Mouse (Mus musculus) Patski (cell line): ENCODE results near the gene Slk. TPM values are rescaled to one million over a fixed set of nuclear protein-coding genes. Genes with fewer than 3 reads are reported as not detected.
A peak's percentile ranks its signal among the peaks of the same experiment; 100 is the strongest.
"Not testable (repeated sequence)": the region's sequence is repeated elsewhere in the genome, so short reads cannot be mapped to it uniquely, and the experiment has no call there.

Experiments used
- ATAC-seq: fragments of 100-300 bp; one replicate; pipeline ENCODE4 v1.8.0; 2021
- CTCF ChIA-PET: fragments of 350-600 bp; sonication (Branson Sonifier 250); formaldehyde crosslinking; loops from one replicate; lab custom pipeline; 2022; ENCODE audit warnings: inconsistent platforms; lab: Charles Lee
- POLR2A ChIA-PET: fragments of 350-600 bp; sonication (Branson Sonifier 250); formaldehyde crosslinking; loops from one replicate; lab custom pipeline; 2022; ENCODE audit warnings: antibody characterized with exemption, inconsistent platforms; lab: Charles Lee
- DNase-seq: peaks from one replicate; pipeline ENCODE4 v3.0.0-alpha.2; 2011; ENCODE audit warnings: low read depth, low spot score
- H3K27me3 ChIP-seq: fragments of 371-371 bp; one replicate; pipeline ENCODE4 v1.5.1; 2021
- CTCF ChIP-seq: fragments of 100-300 bp; IDR thresholded peaks from one replicate; pipeline ENCODE4 v1.5.1; 2021
- in situ Hi-C: fragments of 300-500 bp; cut with MboI; formaldehyde crosslinking; loops from 3 replicates; pipeline ENCODE4 v1.11.1; 2018; ENCODE audit warnings: low pct_unique_long_range_greater_than_20kb, mixed read lengths
- polyA plus RNA-seq: library from polyadenylated mRNA; unstranded; gene quantifications from one replicate; pipeline ENCODE4 v1.2.3, GENCODE M21; 2021

The Slk gene
- polyA plus RNA-seq, 1 experiment from 2014 or later: 50.5 TPM

DNA sequence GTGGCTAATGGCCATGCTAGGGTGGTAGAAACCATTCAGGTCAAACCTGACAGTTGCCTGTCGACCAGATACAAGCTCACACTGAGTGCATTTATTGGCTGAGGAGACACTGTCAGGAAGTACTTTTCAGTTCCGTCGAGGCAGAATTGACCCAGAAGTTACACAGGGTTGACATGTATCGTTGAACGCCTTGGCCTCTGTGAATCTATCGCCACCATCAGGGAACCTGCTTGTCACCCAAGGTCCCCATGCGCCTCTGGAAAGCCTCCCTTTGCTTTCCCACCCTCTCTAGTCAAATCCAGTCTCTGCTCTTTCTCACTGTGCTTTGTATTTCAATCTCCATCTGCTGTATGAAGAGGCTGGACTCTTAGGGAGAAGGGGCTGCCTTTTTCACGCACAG, 13.5 kb upstream of the Slk start:
- DNase-seq (no peak), ATAC-seq (no peak)
- in situ Hi-C loops: no loop called here
- no peak for TF ChIP-seq CTCF
- ChIA-PET CTCF (no interaction called here), POLR2A (no interaction called here)
- H3K27me3 ChIP-seq: peaks cover 3% of the 10 kb centered on the region

DNA sequence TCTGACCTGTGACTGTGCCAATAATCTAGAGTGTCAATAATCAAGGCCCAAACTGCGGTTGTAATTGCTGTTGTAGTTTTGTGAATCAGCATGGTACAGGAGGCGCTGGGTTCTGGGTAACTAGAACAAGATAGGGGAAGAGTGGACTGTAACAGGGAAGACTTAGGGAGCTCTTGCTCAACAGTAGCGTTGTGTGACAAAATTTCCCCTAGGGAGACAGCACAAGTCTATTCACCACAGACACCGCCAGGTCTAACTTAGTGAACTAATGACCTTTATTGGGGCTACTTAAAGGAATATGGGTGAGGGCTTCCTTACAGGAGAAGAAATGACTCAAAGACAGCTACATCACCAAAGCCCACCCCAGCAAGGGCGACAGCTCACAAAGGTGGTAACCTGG, 9.4 kb upstream of the Slk start:
- ChIA-PET POLR2A (no interaction called here), CTCF (no interaction called here)
- no peak for TF ChIP-seq CTCF

DNA sequence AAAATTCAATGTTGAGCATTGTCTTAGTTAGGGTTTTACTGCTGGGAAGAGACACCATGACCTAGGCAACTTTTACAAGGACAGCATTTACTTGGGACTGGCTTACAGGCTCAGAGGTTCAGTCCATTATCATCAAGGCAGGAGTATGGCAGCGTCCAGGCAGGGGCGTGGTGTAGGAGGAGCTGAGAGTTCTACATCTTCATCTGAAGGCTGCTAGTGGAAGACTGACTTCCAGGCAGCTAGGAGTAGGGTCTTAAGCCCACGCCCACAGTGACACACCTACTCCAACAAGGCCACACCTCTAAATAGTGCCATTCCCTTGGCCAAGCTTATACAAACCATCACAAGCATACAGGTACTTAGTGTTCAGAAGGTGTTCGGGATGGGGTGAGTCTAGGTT, 7.5 kb upstream of the Slk start:
- ATAC-seq, CTCF ChIA-PET, POLR2A ChIA-PET, in situ Hi-C loops, DNase-seq, H3K27me3 ChIP-seq: not testable (repeated sequence)

More for the DNA sequence above, 9.4 kb upstream of the Slk start:
- peaks cover 3% of the 10 kb centered on the region for H3K27me3 ChIP-seq
- ATAC-seq: no peak
- DNase-seq: no peak
- in situ Hi-C loops: no loop called here

DNA sequence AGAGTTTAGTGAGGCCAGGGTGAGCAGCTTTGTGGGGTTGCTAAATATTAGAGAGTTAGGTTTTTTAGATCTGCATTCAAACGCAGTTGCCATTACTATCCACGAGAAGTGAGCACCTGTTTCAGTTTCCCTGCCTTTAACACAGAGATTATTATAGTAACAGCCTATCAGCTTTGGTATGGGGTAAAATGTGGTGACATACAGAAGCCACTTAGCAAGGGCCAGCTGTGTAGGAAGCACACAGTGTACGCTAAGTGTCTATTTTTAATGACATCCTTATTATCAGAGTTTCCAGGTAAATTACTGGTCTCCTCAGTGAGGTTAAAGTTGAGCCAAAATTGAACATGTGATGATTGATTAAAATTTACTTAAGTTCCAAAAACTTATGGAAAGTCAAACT, 5.8 kb upstream of the Slk start:
- DNase-seq: no peak
- TF ChIP-seq CTCF: no peak
- in situ Hi-C loops: no loop called here
- no peaks in the 10 kb centered on the region for H3K27me3 ChIP-seq
- ChIA-PET CTCF (interaction anchor here (0.9 to 1.2 kb wide), 2 partner anchors 15 to 34 kb away, joined by 3 read pairs; no protein-coding TSS in a partner anchor), POLR2A (no interaction called here)
- ATAC-seq: no peak

DNA sequence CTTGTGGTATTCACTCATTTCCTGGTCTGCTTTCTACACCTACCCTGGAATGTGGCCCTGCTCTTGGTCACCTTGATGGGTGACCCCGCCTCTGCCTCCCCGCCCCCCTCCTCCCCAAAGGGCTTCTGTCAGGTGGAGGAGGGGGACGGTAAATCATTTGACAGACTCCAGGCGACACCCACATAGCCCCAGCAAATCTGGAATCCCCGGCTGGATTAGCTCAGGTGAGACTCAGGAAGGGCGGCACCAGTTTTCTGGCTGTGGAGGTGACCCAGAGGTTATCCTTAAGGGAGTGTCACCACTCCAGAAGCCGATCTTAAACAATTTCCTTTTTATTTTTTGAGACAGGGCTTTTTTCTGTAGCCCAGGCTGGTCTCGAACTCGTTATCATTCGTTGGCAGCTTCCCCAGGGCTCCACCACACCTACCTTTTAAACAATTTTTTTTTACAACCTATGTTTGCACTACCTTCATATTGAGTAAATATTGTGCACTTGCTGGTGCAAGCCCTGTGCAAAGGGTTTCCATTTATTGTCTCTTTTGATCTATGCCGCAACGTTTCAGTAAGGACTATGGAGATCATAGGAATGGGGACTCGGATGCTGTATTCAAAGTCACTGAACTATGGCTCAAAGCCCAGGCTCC, 775 bp upstream of the Slk start:
- no peak for TF ChIP-seq CTCF
- DNase-seq: no peak
- CTCF ChIA-PET: no interaction called here
- ATAC-seq: no peak
- no peaks in the 10 kb centered on the region for H3K27me3 ChIP-seq
- in situ Hi-C loops: loop anchor here (5.0 kb wide), 1 partner anchor 56 kb away; no protein-coding TSS in a partner anchor
- POLR2A ChIA-PET: no interaction called here

DNA sequence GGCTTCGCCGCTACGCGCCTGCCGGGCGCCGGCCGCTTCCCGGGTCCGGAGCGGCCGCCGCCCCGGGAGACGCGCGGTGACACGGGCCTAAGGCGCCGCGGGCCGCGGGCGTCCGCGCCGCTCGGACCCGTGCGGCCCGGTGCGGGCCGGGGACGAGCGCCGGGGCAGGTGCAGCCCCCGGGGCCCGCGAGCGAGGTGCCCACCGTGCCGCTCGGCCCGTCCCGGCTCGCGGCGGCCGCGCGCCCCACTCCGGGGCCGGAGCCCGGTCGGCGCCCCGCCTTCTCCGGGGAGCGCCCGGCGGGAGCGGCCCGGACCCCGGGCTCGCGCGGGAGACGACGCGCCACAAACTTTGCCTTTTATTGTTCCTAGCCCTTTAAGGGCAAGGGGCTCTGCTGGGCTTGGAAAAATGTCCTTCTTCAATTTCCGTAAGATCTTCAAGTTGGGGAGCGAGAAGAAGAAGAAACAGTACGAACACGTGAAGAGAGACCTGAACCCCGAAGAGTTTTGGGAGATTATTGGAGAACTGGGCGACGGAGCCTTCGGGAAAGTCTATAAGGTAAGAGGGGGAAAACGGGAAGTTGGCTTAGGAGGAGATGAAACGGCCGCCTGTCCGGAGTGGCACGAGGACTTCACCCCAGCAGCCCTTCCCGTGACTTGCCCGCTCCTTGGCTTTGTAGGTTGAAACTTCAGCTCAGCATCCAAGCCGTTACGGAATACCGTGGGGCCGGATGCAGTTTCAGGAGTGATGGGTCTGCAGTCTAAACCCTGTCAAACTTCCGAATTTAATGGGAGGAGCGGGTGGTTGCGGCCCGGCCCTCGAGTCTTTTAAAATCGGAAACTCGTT, 532 bp downstream of the Slk start:
- in situ Hi-C loops: loop anchor here (5.0 kb wide), 1 partner anchor 58 kb away; no protein-coding TSS in a partner anchor
- CTCF ChIA-PET: no interaction called here
- DNase-seq: no peak
- no peaks in the 10 kb centered on the region for H3K27me3 ChIP-seq
- peak; percentile 37 for ATAC-seq
- POLR2A ChIA-PET: interaction anchor here (1.4 kb wide), 1 partner anchor 8 kb away, joined by 6 read pairs; no protein-coding TSS in a partner anchor
- no peak for TF ChIP-seq CTCF

DNA sequence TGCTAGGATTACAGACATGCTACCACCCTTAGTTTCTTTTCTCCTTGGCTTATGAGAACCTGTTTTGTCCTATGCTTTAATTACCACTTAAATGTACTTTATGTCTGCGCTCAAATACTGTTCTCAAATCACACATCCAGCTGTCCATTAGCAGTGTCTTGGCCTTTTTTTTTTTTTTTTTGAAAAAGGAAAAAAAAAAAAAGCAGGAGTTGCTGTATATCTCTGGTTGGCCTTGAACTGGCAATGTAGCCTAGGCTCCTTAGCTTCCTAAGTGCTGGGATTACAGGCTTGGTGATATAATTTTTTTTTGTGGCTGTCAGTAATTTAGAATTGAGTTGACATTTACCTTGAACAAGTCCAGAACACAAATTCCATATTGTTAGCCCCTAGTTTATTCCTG, 6.3 kb downstream of the Slk start:
- POLR2A ChIA-PET: interaction anchor here (0.7 to 1.3 kb wide), 3 partner anchors 21 to 119 kb away, joined by 3 to 5 read pairs (median 4); no protein-coding TSS in a partner anchor
- DNase-seq (no peak), ATAC-seq (no peak)
- no peaks in the 10 kb centered on the region for H3K27me3 ChIP-seq
- CTCF ChIA-PET: interaction anchor here (1.2 to 2.0 kb wide), 2 partner anchors 9 to 46 kb away, joined by 3 to 5 read pairs; no protein-coding TSS in a partner anchor
- no peak for TF ChIP-seq CTCF
- in situ Hi-C loops: no loop called here

GRCm38 (mm10) chr19:47587009-47587408, 7.5 kb downstream of the Slk start:
- TF ChIP-seq CTCF: no peak
- DNase-seq (no peak), ATAC-seq (no peak)
- no peaks in the 10 kb centered on the region for H3K27me3 ChIP-seq
- in situ Hi-C loops: no loop called here
- CTCF ChIA-PET: interaction anchor here (1.2 kb wide), 1 partner anchor 16 kb away, joined by 4 read pairs; no protein-coding TSS in a partner anchor
- POLR2A ChIA-PET: interaction anchor here (0.6 kb wide), 1 partner anchor 265 kb away, joined by 3 read pairs; no protein-coding TSS in a partner anchor

GRCm38 (mm10) chr19:47608513-47608912, 29.0 kb downstream of the Slk start:
- in situ Hi-C loops: no loop called here
- no peak for ATAC-seq
- DNase-seq: no peak
- TF ChIP-seq CTCF: no peak
- ChIA-PET POLR2A (interaction anchor here (0.9 kb wide), 1 partner anchor 15 kb away, joined by 5 read pairs; no protein-coding TSS in a partner anchor), CTCF (interaction anchor here (0.7 to 3.0 kb wide), 7 partner anchors 9 to 46 kb away, joined by 3 to 7 read pairs (median 3); no protein-coding TSS in a partner anchor)
- no peaks in the 10 kb centered on the region for H3K27me3 ChIP-seq

GRCm38 (mm10) chr19:47613442-47613841, 34.0 kb downstream of the Slk start:
- POLR2A ChIA-PET: interaction anchor here (0.6 kb wide), 1 partner anchor 198 kb away, joined by 4 read pairs; no protein-coding TSS in a partner anchor
- CTCF ChIA-PET: interaction anchor here (2.4 kb wide), 1 partner anchor 13 kb away, joined by 8 read pairs; no protein-coding TSS in a partner anchor
- no peak for DNase-seq
- in situ Hi-C loops: no loop called here
- no peak for ATAC-seq
- peak; percentile 25 for TF ChIP-seq CTCF
- H3K27me3 ChIP-seq: no peaks in the 10 kb centered on the region
